Mouse (Mus musculus) ES-Bruce4 (cell line): ENCODE measurements around the gene Pde4d.

Source experiments
- CTCF ChIP-seq: IDR thresholded peaks from one replicate; pipeline ENCODE4 v1.8.1; 2011; ENCODE audit warnings: low read depth, low read length
- EP300 ChIP-seq: IDR thresholded peaks from 2 replicates; pipeline ENCODE4 v1.6.1; 2011; ENCODE audit warnings: low read depth, low read length; ENCODE audit not compliant: insufficient read depth
- POLR2A ChIP-seq: IDR thresholded peaks from one replicate; pipeline ENCODE4 v1.8.1; 2011; ENCODE audit warnings: low read length; ENCODE audit not compliant: insufficient read depth

DNA sequence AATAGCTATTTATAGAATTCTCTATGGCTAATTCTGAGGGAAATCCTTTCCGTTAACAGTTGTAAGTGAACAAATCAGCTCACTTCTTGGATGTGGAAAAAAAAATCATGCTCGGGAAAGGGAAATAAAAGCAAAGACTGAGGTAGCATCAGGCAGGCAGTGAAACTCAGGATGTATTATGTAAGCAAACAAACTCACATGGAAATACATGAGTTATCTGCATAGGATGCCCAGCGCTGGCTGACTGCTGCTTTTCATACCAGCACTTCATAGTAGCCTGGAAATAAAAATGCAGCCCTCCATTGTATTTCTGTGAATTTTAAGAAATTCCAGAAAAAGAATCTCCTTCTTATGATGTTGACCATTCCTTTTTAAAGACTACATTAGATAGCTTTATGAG, 1237.2 kb downstream of the Pde4d start:
- TF ChIP-seq CTCF (no peak), POLR2A (no peak), EP300 (no peak)
